8 mouse cellular contexts compared by ENCODE assay signal in genomic region chr2:83724827-83725730, GRCm38 (mm10). TPM values are rescaled to one million over a fixed set of nuclear protein-coding genes. Genes with fewer than 3 reads are reported as not detected.
A peak's percentile ranks its signal among the peaks of the same experiment; 100 is the strongest.
DNase-seq lines count a peak whose midpoint lies in the region; ATAC-seq and TF ChIP-seq lines count a peak whose summit lies in the region.

No protein-coding gene starts in this region.

- 3% methylated on average over 43 of the region's 44 CpGs for WGBS in hindbrain, embryonic 16.5 days
- 5% methylated on average over 33 of the region's 44 CpGs for WGBS in limb, embryonic 14.5 days
- WGBS in midbrain, embryonic 14.5 days, result 3% methylated on average over 44 of the region's 44 CpGs

- TF ChIP-seq POLR2A in limb, embryonic 14.5 days (IDR thresholded peaks at IDR 0.05; ENCODE audit: borderline replicate concordance, extremely low read depth, insufficient read depth, insufficient read length), result no peak

- H3K9me3 ChIP-seq in erythroblast, embryonic 14.5 days (ENCODE audit: control insufficient read depth, low read length), result no peaks in the 10 kb centered on the region
- H3K9me3 ChIP-seq in hindbrain, embryonic 16.5 days (ENCODE audit: control insufficient read depth, low read length), result no peaks in the 10 kb centered on the region
- H3K9me3 ChIP-seq in limb, embryonic 14.5 days (ENCODE audit: control insufficient read depth, low read length), result no peaks in the 10 kb centered on the region
- no peaks in the 10 kb centered on the region for H3K9me3 ChIP-seq in midbrain, embryonic 14.5 days (ENCODE audit: control insufficient read depth, low read length)

- H3K4me2 ChIP-seq in hindbrain, embryonic 16.5 days (ENCODE audit: low read length), result peak overlapping the region; percentile 96
- H3K4me2 ChIP-seq in limb, embryonic 14.5 days (replicated peaks; ENCODE audit: low read depth, low read length, severe bottlenecking), result peak overlapping the region; percentile 57
- peak overlapping the region; percentile 93 for H3K4me2 ChIP-seq in midbrain, embryonic 14.5 days (ENCODE audit: low read length)

- intact Hi-C loops in gastrocnemius, adult 2 months (cut with DNase I), result loop anchor here (1.0 to 5.0 kb wide), 3 partner anchors 23 to 78 kb away; no protein-coding TSS in a partner anchor

- peaks cover 5% of the 10 kb centered on the region for H3K4me1 ChIP-seq in erythroblast, embryonic 14.5 days (ENCODE audit: control insufficient read depth)
- peaks cover 5% of the 10 kb centered on the region for H3K4me1 ChIP-seq in hindbrain, embryonic 16.5 days (ENCODE audit: control insufficient read depth, insufficient read depth, low read depth, low read length)
- peaks cover 22% of the 10 kb centered on the region for H3K4me1 ChIP-seq in limb, embryonic 14.5 days (ENCODE audit: control insufficient read depth, insufficient read depth, low read length)
- peaks cover 7% of the 10 kb centered on the region; the same call in 1 of the 2 replicates for H3K4me1 ChIP-seq in midbrain, embryonic 14.5 days (ENCODE audit: control insufficient read depth, insufficient read depth, low read length)

- no peak for TF ChIP-seq CTCF in gastrocnemius, adult 2 months (IDR thresholded peaks at IDR 0.05)

- DNase-seq in cerebellum, adult 8-10 months, result peak; percentile 37
- peak; percentile 79 for DNase-seq in gastrocnemius, adult 2 months
- DNase-seq in limb, embryonic 14.5 days (ENCODE audit: low spot score), result peak; percentile 27
- peak; percentile 65 for DNase-seq in midbrain, embryonic 14.5 days
- DNase-seq in spleen, postnatal 4 days (ENCODE audit: low spot score in 2 of 2), result peak; percentile 31 to 75

- peak overlapping the region; percentile 95 for H3K27ac ChIP-seq in gastrocnemius, adult 2 months
- peak overlapping the region; percentile 81 for H3K27ac ChIP-seq in hindbrain, embryonic 16.5 days (ENCODE audit: low read depth, low read length)
- peak overlapping the region; percentile 94 for H3K27ac ChIP-seq in limb, embryonic 14.5 days (replicated peaks; ENCODE audit: low read depth, low read length)
- H3K27ac ChIP-seq in midbrain, embryonic 14.5 days (replicated peaks; ENCODE audit: low read depth, low read length), result peak overlapping the region; percentile 75

- peak overlapping the region; percentile 62 for H3K4me3 ChIP-seq in erythroblast, embryonic 14.5 days (replicated peaks)
- H3K4me3 ChIP-seq in gastrocnemius, adult 2 months, result peak overlapping the region; percentile 72
- H3K4me3 ChIP-seq in hindbrain, embryonic 16.5 days (ENCODE audit: low read length), result peak overlapping the region; percentile 74
- peak overlapping the region; percentile 85 for H3K4me3 ChIP-seq in limb, embryonic 14.5 days (replicated peaks; ENCODE audit: low read length)
- peak overlapping the region; percentile 74 for H3K4me3 ChIP-seq in midbrain, embryonic 14.5 days (replicated peaks; ENCODE audit: low read depth, low read length)

- no peaks in the 10 kb centered on the region for H3K36me3 ChIP-seq in erythroblast, embryonic 14.5 days (ENCODE audit: control insufficient read depth)
- H3K36me3 ChIP-seq in hindbrain, embryonic 16.5 days (ENCODE audit: control insufficient read depth, insufficient read depth, low read length), result no peaks in the 10 kb centered on the region
- H3K36me3 ChIP-seq in limb, embryonic 14.5 days (ENCODE audit: control insufficient read depth, insufficient read depth, low read length), result no peaks in the 10 kb centered on the region
- no peaks in the 10 kb centered on the region for H3K36me3 ChIP-seq in midbrain, embryonic 14.5 days (ENCODE audit: control insufficient read depth, insufficient read depth, low read length)

- peaks cover 29% of the 10 kb centered on the region for H3K27me3 ChIP-seq in erythroblast, embryonic 14.5 days (ENCODE audit: control insufficient read depth)
- no peaks in the 10 kb centered on the region for H3K27me3 ChIP-seq in hindbrain, embryonic 16.5 days (replicated peaks; ENCODE audit: control insufficient read depth, insufficient read depth, low read length)
- no peaks in the 10 kb centered on the region for H3K27me3 ChIP-seq in limb, embryonic 14.5 days (ENCODE audit: control insufficient read depth, insufficient read depth, low read length)
- H3K27me3 ChIP-seq in midbrain, embryonic 14.5 days (ENCODE audit: control insufficient read depth, insufficient read depth, low read length), result no peaks in the 10 kb centered on the region

- ATAC-seq in erythroblast, adult 5-6 weeks (replicated peaks; ENCODE audit: low FRiP score, poor library complexity, severe bottlenecking), result no peak
- ATAC-seq in hindbrain, embryonic 16.5 days, result peak; percentile 55
- ATAC-seq in limb, embryonic 14.5 days (ENCODE audit: low FRiP score, low read depth), result peak; percentile 28
- peak; percentile 71 for ATAC-seq in midbrain, embryonic 14.5 days (ENCODE audit: low FRiP score, low TSS enrichment)

- H3K9ac ChIP-seq in hindbrain, embryonic 16.5 days (ENCODE audit: low read depth, low read length), result peak overlapping the region; percentile 78
- H3K9ac ChIP-seq in limb, embryonic 14.5 days (ENCODE audit: low read depth, low read length, severe bottlenecking), result peak overlapping the region; percentile 92
- peak overlapping the region; percentile 73 for H3K9ac ChIP-seq in midbrain, embryonic 14.5 days (replicated peaks; ENCODE audit: low read length)

RNA-seq across cellular contexts. Expression of gene Itgav, which starts 0.9 kb away (rescaled TPM):
- 0.03 and 0.08 TPM in 2 replicates for polyA plus RNA-seq in erythroblast, embryonic 14.5 days (2012)
- total RNA-seq in erythroblast, adult 5-6 weeks (2015; ENCODE audit: low replicate concordance), result 5.6 and 14.0 TPM in 2 replicates
- 3.5 and 5.3 TPM in 2 replicates for total RNA-seq in erythroblast, adult 5-6 weeks (2017; ENCODE audit: low replicate concordance)
- 10 to 100 TPM; 33.2 to 43.9 TPM for total RNA-seq in gastrocnemius, adult 2 months (2021)
- 17.1 and 24.7 TPM in 2 replicates for polyA plus RNA-seq in hindbrain, embryonic 16.5 days (2015; fragmentation: Nextera tagmentation; extraction: Ambion mirVana)
- polyA plus RNA-seq in limb, embryonic 14.5 days (2012; rRNA removed), result 38.1 and 38.6 TPM in 2 replicates
- 79.5 and 87.5 TPM in 2 replicates for polyA plus RNA-seq in limb, embryonic 14.5 days (2014; fragmentation: Nextera tagmentation; extraction: Ambion mirVana)
- polyA plus RNA-seq in midbrain, embryonic 14.5 days (2014; fragmentation: Nextera tagmentation; extraction: Ambion mirVana), result 21.8 and 27.5 TPM in 2 replicates

Comparison
In these comparisons a context has a peak if more than half of its experiments do, and no peak if none do; other contexts are left out.
1. DNase-seq: peak in every context shown above with its lines; median percentile 79 in gastrocnemius, adult 2 months; 65 in midbrain, embryonic 14.5 days; 53 in spleen, postnatal 4 days; 37 in cerebellum, adult 8-10 months; 27 in limb, embryonic 14.5 days.
2. RNA of gene Itgav, which starts 0.9 kb away (polyA plus RNA-seq): 38.1 to 87.5 TPM in limb, embryonic 14.5 days, 21.8 to 27.5 TPM in midbrain, embryonic 14.5 days and 17.1 to 24.7 TPM in hindbrain, embryonic 16.5 days; 0.03 to 0.08 TPM in erythroblast, embryonic 14.5 days; every median in the first group is over 10 times any median in the second.
3. Peak in every context shown above with its lines, with median percentiles within 50 percentile points of each other: H3K4me3 ChIP-seq, H3K27ac ChIP-seq, H3K4me2 ChIP-seq and H3K9ac ChIP-seq.